Mouse (Mus musculus) lung, embryonic 15.5 days (tissue): Measurements from ENCODE around the gene Ankrd45. TPM values are rescaled to one million over a fixed set of nuclear protein-coding genes. Genes with fewer than 3 reads are reported as not detected.

ENCODE experiments used
- ATAC-seq: fragments of 200-750 bp; cut with Nextera tagmentation; 2 replicates; pipeline ENCODE4 v1.8.0; 2017; ENCODE audit warnings: moderate number of reproducible peaks, borderline replicate concordance; ENCODE audit not compliant: low FRiP score, low TSS enrichment; ENCODE audit errors: extremely low read depth
- H3K27ac ChIP-seq: fragments of 300-500 bp; sonication (generic); 2 replicates; pipeline ENCODE4 v1.5.1; 2015; ENCODE audit warnings: moderate library complexity, mild to moderate bottlenecking, inconsistent platforms
- H3K27me3 ChIP-seq: fragments of 300-500 bp; sonication (generic); 2 replicates; pipeline ENCODE4 v1.6.1; 2015; ENCODE audit warnings: inconsistent platforms
- H3K36me3 ChIP-seq: fragments of 300-500 bp; sonication (generic); 2 replicates; pipeline ENCODE4 v1.6.1; 2015; ENCODE audit warnings: inconsistent platforms
- H3K4me1 ChIP-seq: fragments of 300-500 bp; sonication (generic); 2 replicates; pipeline ENCODE4 v1.6.1; 2015; ENCODE audit warnings: inconsistent platforms
- H3K4me2 ChIP-seq: fragments of 300-500 bp; sonication (generic); 2 replicates; pipeline ENCODE4 v1.6.1; 2015; ENCODE audit warnings: inconsistent platforms, mild to moderate bottlenecking, moderate library complexity
- H3K4me3 ChIP-seq: fragments of 300-500 bp; sonication (generic); 2 replicates; pipeline ENCODE4 v1.5.1; 2015; ENCODE audit warnings: mild to moderate bottlenecking, inconsistent platforms
- H3K9ac ChIP-seq: fragments of 300-500 bp; sonication (generic); 2 replicates; pipeline ENCODE4 v1.6.1; 2015; ENCODE audit warnings: inconsistent platforms
- H3K9me3 ChIP-seq: fragments of 300-500 bp; sonication (generic); 2 replicates; pipeline ENCODE4 v1.6.1; 2016; ENCODE audit warnings: inconsistent platforms
- WGBS: fragments of 180-500 bp; shearing (Covaris S2); methylation state at CpG from one replicate; pipeline ENCODE4 v1.1.7; 2015; 5-methylcytosine and 5-hydroxymethylcytosine counted together
- polyA plus RNA-seq: library from polyadenylated mRNA; unstranded; fragments of >200 nt; fragmentation: Nextera tagmentation; extraction: Ambion mirVana; gene quantifications from 2 replicates; pipeline ENCODE4 v1.2.1, GENCODE M21; 2015

Gene Ankrd45
- polyA plus RNA-seq, result 0.83 and 1.0 TPM in 2 replicates

DNA sequence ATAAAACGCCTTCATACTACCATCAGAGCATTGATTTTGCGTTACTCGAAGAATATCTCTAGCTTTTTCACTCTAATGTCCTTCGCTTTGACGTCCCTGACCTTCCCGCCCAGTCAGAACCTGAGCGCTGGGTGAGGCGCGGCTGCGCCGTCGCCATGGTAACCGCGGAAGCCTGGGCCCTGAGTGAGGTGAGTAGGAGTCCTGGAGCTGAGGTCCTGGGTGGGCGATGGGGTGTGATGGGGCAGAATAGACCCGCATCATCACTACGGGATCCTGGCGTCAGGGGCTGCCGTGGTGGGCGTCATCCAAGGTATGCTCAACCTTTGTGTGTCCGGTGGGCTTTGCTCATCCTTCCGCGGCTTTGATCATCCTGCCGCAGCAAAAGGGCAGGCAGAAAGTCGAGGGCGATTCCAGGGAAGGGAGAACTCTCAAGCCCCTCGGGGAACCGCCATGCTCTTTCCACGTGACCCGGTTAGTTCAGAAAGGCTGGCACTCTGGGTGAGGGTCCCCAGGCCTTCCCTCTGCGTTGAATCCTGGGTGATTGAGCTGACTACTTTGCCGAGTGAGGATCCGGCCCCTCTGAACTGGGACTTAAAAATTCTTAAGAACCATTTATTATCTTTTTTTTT, at the start of gene Ankrd45:
Gene Ankrd45 (plus strand): TSS at position 161 of the 629 bp plus-strand sequence.
- ATAC-seq, result peak; percentile 82; the same call in 1 of the 2 replicates

DNA sequence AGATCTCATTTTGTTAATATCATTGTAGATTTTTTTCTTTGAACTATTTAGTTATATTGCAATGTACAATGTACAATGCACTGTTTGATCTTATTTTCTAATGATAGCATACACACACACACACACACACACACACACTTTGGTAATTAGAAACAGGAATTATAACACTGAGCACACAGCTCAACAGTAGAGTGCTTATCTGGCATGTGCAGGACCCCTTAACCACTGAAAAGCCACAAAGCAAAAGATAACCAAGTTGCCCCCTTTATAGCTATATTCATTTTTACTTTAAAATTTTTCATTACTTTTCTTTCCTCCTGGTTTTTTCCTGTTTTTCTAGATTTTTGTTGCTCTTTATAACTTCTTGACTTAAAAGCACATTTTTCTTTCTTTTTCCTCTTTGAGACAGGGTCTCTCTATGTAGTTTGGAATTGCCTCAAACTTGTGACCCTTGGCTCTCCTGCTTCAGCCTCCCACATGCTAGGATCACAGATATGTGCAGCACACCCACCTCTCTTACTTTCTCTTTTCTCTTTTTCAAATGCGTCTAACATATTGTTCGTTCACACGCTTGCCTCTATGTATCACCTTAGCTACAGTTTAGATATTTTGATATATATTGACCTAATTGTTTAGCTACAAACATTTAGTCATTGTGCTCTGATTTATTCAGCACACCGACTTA, 42.6 kb upstream of the Ankrd45 start:
- Histone ChIP-seq H3K4me2 (no peak overlapping the region), H3K27me3 (no peaks in the 10 kb centered on the region), H3K27ac (no peak overlapping the region), H3K9me3 (no peaks in the 10 kb centered on the region), H3K4me1 (no peaks in the 10 kb centered on the region), H3K4me3 (no peak overlapping the region), H3K9ac (no peak overlapping the region), H3K36me3 (peaks cover 26% of the 10 kb centered on the region)
- ATAC-seq, result no peak
- 96% methylated on average over 4 of the region's 4 CpGs for WGBS

More for the DNA sequence above, at the start of gene Ankrd45:
- Histone ChIP-seq H3K4me2 (peak within 1 kb of the TSS; percentile 81), H3K9me3 (no peaks in the 10 kb centered on the region), H3K4me3 (peak within 1 kb of the TSS; percentile 40), H3K9ac (peak within 1 kb of the TSS; percentile 38), H3K4me1 (peaks cover 5% of the 10 kb centered on the region; the same call in 1 of the 2 replicates), H3K27me3 (0 out of 2 replicates have a peak, but pooled peaks cover 3% of the 10 kb centered on the region), H3K36me3 (no peaks in the 10 kb centered on the region), H3K27ac (no peak within 1 kb of the TSS)
- 4% methylated on average over 33 of the region's 33 CpGs for WGBS

DNA sequence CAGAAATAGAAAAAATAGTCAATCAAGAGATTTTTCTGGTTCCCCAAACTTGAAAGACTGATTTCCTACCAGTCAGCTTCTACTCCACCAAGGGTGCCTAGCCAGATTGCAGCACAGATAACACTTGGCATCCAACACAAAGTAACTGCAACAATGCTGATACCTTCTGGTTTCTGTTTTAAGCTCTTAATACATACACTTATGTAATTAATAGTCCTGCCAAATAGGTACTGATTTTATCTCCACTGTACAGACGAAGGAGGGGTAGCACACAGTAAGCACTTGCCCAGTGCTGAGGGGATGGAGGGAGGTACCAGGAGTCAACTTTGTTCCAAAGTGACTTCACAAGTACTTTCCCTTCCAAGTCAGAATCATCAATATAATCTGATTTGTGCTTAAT, 38.6 kb upstream of the Ankrd45 start:
- no peak for ATAC-seq
- no peaks in the 10 kb centered on the region for H3K4me1 ChIP-seq
- H3K27ac ChIP-seq, result no peak overlapping the region
- no peak overlapping the region for H3K4me2 ChIP-seq
- H3K4me3 ChIP-seq, result no peak overlapping the region
- H3K27me3 ChIP-seq, result no peaks in the 10 kb centered on the region
- WGBS, result 84% methylated on average over 1 of the region's 1 CpGs
- H3K36me3 ChIP-seq, result peaks cover 26% of the 10 kb centered on the region
- no peaks in the 10 kb centered on the region for H3K9me3 ChIP-seq
- H3K9ac ChIP-seq, result no peak overlapping the region

DNA sequence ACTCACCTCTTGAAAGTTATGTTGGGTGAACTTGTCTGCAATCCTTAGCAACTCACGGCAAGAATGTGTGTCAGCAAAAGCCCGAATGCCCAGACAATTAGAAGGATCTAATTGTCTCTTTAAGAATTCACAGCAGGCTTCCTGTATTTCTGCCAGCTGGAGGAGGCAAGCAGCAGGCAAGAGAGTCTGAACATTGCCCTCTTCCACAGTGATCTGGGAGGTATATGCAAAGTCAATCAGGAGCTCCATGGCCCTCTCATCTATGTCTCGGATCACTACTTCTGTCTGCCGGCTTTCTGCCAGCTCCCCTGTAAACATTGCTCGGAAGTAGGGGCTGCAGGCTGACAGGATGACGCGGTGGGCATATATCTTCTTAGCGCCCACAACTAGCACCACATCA, 33.3 kb upstream of the Ankrd45 start:
- Histone ChIP-seq H3K36me3 (peaks cover 21% of the 10 kb centered on the region), H3K4me1 (no peaks in the 10 kb centered on the region), H3K27me3 (no peaks in the 10 kb centered on the region), H3K9me3 (no peaks in the 10 kb centered on the region), H3K4me2 (no peak overlapping the region), H3K27ac (no peak overlapping the region), H3K4me3 (no peak overlapping the region), H3K9ac (no peak overlapping the region)
- 83% methylated on average over 8 of the region's 8 CpGs for WGBS
- ATAC-seq, result no peak

DNA sequence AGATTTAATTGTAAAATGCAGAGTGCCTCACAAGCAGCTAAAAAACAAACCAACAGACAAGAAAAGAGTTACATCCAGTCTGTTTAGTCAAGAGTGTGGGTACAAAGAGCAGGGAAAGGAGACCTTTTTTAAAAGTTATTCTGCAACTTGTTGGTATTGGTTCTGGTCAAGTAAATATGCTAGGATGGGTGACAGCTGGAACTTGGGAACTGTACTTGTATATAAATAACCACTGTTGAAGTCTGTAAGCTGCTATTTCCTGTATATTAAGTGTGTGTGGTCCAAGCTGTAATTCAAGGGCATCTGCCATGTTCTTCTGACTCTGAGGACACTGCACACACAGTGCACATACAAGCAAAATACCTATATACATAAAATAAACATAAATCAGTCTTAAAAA, 27.9 kb upstream of the Ankrd45 start:
- H3K4me3 ChIP-seq, result no peak overlapping the region

DNA sequence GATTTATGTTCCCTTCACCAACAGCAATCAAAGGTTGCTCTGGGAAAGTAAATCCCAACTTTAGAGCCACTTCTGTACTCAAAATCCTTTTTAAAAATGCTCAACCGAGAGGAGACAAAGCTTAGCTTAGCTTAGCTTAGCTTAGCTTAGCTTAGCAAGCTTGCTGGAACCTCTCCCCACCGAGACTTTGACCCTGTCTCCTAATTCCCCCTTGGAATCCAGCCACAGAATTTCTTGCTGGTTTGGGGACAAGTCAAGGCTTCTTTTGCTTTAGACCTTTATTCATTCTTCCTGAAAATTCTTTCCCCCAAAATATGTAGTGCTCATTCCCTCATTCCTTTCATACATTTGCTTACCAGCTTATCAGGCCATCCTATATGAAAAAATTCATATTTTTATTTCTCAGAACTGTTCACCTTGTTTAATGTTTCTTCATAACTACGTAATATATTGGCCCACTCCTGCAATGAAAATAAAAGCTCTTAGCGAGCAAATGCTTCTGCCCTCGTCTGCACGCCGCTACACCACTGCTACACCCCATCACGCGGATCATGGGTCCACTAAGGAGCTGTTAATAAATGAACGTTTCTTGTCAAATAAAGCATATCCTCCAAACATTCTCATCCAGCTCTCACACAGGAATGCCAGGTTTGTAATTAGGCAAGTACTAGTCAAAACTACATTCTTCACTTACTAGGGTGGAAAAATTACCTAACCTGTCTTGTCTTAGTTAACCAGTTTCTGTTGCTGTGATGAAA, 19.7 kb upstream of the Ankrd45 start:
- no peak for ATAC-seq
- WGBS, result 87% methylated on average over 10 of the region's 10 CpGs
- Histone ChIP-seq H3K27me3 (no peaks in the 10 kb centered on the region), H3K27ac (no peak overlapping the region), H3K4me2 (no peak overlapping the region), H3K4me1 (no peaks in the 10 kb centered on the region), H3K9ac (no peak overlapping the region), H3K36me3 (peaks cover 5% of the 10 kb centered on the region; the same call in 1 of the 2 replicates), H3K4me3 (no peak overlapping the region), H3K9me3 (no peaks in the 10 kb centered on the region)

More for the DNA sequence above, 27.9 kb upstream of the Ankrd45 start:
- peak; percentile 62; the same call in 1 of the 2 replicates for ATAC-seq
- Histone ChIP-seq H3K36me3 (peaks cover under 1% of the 10 kb centered on the region; the same call in 1 of the 2 replicates), H3K9ac (no peak overlapping the region), H3K27ac (no peak overlapping the region; the same call in 1 of the 2 replicates), H3K9me3 (no peaks in the 10 kb centered on the region), H3K4me2 (no peak overlapping the region), H3K27me3 (no peaks in the 10 kb centered on the region), H3K4me1 (no peaks in the 10 kb centered on the region; the same call in 1 of the 2 replicates)

GRCm38 (mm10) chr1:161126461-161126860, 16.0 kb upstream of the Ankrd45 start:
- peaks cover 8% of the 10 kb centered on the region; the same call in 1 of the 2 replicates for H3K4me1 ChIP-seq
- ATAC-seq, result no peak
- no peaks in the 10 kb centered on the region; the same call in 1 of the 2 replicates for H3K36me3 ChIP-seq
- no peaks in the 10 kb centered on the region for H3K9me3 ChIP-seq
- H3K4me2 ChIP-seq, result no peak overlapping the region
- H3K27ac ChIP-seq, result no peak overlapping the region
- no peak overlapping the region for H3K9ac ChIP-seq
- H3K4me3 ChIP-seq, result no peak overlapping the region
- no peaks in the 10 kb centered on the region for H3K27me3 ChIP-seq
- WGBS, result 68% methylated on average over 1 of the region's 1 CpGs

DNA sequence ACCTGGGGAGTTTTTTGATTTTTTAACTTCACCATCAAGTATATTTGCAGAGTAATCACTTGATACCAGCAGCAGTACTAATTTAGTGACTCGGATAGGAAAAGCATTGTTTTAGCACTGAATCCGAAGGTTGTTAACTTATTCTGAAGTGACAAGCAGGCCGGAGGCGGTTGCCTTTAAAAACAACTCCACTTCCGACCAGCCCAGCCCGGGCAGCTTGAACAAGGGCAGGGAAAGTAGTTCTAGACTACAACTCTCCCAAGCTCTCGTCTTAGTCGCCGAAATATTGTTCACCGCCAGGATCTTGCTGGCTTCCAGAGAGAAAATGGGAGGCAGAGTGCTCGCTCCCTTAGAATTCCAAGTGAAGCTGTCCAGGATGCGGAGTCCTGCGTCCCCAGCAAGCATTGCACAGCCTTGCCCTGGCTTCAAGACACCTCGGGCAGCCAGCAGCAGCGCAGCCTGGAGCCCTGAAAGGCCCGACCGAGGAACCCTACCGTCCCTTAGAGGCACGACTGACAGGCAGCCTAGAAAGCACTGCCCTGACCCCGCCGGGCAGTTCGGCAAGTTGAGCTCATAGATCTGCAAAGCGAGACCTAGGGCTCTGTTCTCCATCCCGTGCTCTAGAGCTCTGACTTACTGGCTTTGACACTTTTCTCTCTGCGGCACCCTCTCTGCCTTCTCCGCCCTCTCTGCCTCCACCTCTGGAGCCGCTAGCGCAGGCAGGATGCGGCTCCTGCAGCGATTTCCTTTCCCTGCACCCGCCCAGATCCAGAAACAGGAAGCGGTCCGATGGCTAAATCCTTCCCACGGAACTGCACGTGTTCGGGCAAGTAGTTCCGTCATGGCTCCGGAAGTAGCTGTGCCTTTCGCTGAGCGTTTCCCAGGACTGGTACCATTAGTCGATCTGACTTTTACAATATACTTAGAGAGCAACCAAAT, 11.5 kb upstream of the Ankrd45 start, which contains the start of gene Klhl20:
Gene Klhl20 (minus strand): TSS at position 786 of the 939 bp plus-strand sequence.
- Histone ChIP-seq H3K4me3 (peak within 1 kb of the TSS; percentile 61), H3K9me3 (no peaks in the 10 kb centered on the region), H3K36me3 (no peaks in the 10 kb centered on the region; the same call in 1 of the 2 replicates), H3K4me1 (peaks cover 8% of the 10 kb centered on the region; the same call in 1 of the 2 replicates), H3K9ac (peak within 1 kb of the TSS; percentile 78), H3K4me2 (peak within 1 kb of the TSS; percentile 74), H3K27ac (peak within 1 kb of the TSS; percentile 81), H3K27me3 (no peaks in the 10 kb centered on the region)
- 1% methylated on average over 41 of the region's 41 CpGs for WGBS
- peak; percentile 94 for ATAC-seq

DNA sequence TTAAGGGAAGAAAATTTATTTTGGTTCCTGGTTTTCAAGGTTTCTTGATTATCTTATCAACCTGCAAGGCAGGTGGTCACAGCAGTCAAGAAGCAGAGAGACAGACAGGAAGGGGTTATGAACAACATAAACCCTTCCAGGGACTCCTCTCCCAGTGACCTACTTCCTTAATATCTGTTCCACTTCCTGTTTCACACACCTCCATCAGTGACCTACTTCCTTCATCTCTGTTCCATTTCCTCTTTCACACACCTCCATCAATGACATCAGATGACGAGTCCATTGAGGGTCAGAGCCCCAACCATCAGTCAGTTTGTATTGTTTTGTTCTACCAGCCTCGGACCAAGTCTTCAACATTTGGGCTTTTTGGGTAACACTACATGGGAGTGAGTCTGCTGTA, 3.0 kb upstream of the Ankrd45 start:
- no peak for ATAC-seq
- no peaks in the 10 kb centered on the region for H3K36me3 ChIP-seq
- no peaks in the 10 kb centered on the region for H3K9me3 ChIP-seq
- H3K4me1 ChIP-seq, result peaks cover 5% of the 10 kb centered on the region; the same call in 1 of the 2 replicates
- no peak overlapping the region for H3K4me3 ChIP-seq
- 85% methylated on average over 2 of the region's 2 CpGs for WGBS
- 0 out of 2 replicates have a peak, but pooled peaks cover 3% of the 10 kb centered on the region for H3K27me3 ChIP-seq
- H3K4me2 ChIP-seq, result no peak overlapping the region
- no peak overlapping the region for H3K27ac ChIP-seq
- no peak overlapping the region for H3K9ac ChIP-seq

- no peak overlapping the region for H3K27ac ChIP-seq
- H3K9me3 ChIP-seq, result no peaks in the 10 kb centered on the region
- H3K4me1 ChIP-seq, result peaks cover 5% of the 10 kb centered on the region; the same call in 1 of the 2 replicates
- H3K4me2 ChIP-seq, result no peak overlapping the region
- H3K27me3 ChIP-seq, result 0 out of 2 replicates have a peak, but pooled peaks cover 3% of the 10 kb centered on the region
- no peaks in the 10 kb centered on the region for H3K36me3 ChIP-seq
- ATAC-seq, result no peak
- H3K9ac ChIP-seq, result no peak overlapping the region
- WGBS, result 73% methylated on average over 9 of the region's 9 CpGs
- no peak overlapping the region for H3K4me3 ChIP-seq
Measured at GRCm38 (mm10) chr1:161140026-161140762, 2.3 kb upstream of the Ankrd45 start.
